Mouse (Mus musculus): Measurements from ENCODE around the gene Atp6v1c2. TPM values are rescaled to one million over a fixed set of nuclear protein-coding genes. Genes with fewer than 3 reads are reported as not detected.
A peak's percentile ranks its signal among the peaks of the same experiment; 100 is the strongest.

Atp6v1c2 gene
- polyA plus RNA-seq, 1 experiment from 2014 or later = 56.4 TPM

- no peak overlapping the region for H3K9ac ChIP-seq (replicated peaks; ENCODE audit: low read depth)
- H3K4me1 ChIP-seq (ENCODE audit: insufficient read depth, low read depth, low read length) = no peaks in the 10 kb centered on the region; the same call in 1 of the 2 replicates
- TF ChIP-seq CTCF (IDR thresholded peaks at IDR 0.05) (no peak), EP300 (IDR thresholded peaks at IDR 0.05) (peak; percentile 94)
- H3K27me3 ChIP-seq (replicated peaks; ENCODE audit: insufficient read depth, low read length) = no peaks in the 10 kb centered on the region
- H3K9me3 ChIP-seq (ENCODE audit: low read length) = no peaks in the 10 kb centered on the region
- WGBS = 64% methylated on average over 5 of the region's 5 CpGs
- ATAC-seq = peak; percentile 92
- H3K4me3 ChIP-seq (ENCODE audit: low read depth, low read length) = no peak overlapping the region
- no peaks in the 10 kb centered on the region for H3K36me3 ChIP-seq (ENCODE audit: insufficient read depth, low read length)
- peak overlapping the region; percentile 69 for H3K27ac ChIP-seq (ENCODE audit: low read length)
- no peak overlapping the region for H3K4me2 ChIP-seq (replicated peaks; ENCODE audit: low read depth, low read length)
- peak; percentile 91 for DNase-seq (ENCODE audit: low spot score)
Measured at GRCm38 (mm10) chr12:17316096-17316495, 13.1 kb downstream of the Atp6v1c2 start.

DNA sequence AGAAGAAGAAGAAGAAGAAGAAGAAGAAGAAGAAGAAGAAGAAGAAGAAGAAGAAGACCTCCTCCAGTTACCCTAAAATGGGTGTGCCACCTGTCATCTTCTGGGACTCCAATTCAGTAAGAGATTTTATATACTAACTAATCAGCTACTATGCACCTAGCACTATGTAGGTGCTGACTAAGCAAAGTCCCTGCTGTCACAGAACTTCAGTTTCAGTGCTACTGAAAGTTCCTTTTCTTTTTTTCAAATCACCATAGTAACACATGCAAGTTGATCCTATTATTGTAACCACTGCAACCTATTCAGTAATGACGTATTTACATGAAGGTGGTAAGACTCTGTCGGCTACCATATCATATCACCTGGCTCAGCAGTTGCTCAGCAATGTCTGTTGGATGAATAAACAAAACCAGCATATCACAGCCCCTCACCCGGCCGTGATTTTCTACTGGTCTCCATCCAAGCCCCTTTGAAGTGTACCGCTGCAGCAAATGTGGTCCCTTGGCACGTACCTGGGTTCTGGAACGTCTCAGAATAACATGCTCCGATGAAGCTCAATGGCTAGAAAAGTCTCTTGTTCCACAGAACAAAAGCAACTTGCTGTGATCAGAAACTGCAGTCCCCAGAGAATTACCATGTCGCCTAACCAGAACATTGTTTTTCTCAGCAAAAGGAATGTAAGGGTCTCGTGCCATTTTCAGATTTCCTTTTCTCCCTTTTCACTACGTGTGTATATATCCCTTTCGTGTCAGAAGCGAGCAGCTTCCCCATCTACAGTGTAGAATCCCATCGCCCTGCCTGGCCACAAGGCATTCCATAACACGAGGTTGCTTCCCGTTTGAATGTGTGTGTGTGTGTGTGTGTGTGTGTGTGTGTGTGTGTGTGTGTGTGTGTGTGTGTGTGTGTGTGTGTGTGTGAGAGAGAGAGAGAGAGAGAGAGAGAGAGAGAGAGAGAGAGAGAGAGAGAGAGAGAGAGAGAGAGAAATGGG lies 18.0 kb downstream of the Atp6v1c2 start:
- no peaks in the 10 kb centered on the region for H3K9me3 ChIP-seq (ENCODE audit: low read length)
- H3K36me3 ChIP-seq (ENCODE audit: insufficient read depth, low read length) = no peaks in the 10 kb centered on the region
- ATAC-seq (no peak), DNase-seq (ENCODE audit: low spot score) (no peak)
- H3K27me3 ChIP-seq (replicated peaks; ENCODE audit: insufficient read depth, low read length) = no peaks in the 10 kb centered on the region
- H3K27ac ChIP-seq (ENCODE audit: low read length) = no peak overlapping the region
- TF ChIP-seq CTCF (IDR thresholded peaks at IDR 0.05) = no peak
- TF ChIP-seq EP300 (IDR thresholded peaks at IDR 0.05) = no peak
- H3K4me3 ChIP-seq (ENCODE audit: low read depth, low read length) = no peak overlapping the region
- H3K4me2 ChIP-seq (replicated peaks; ENCODE audit: low read depth, low read length) = no peak overlapping the region
- 68% methylated on average over 16 of the region's 16 CpGs for WGBS
- H3K4me1 ChIP-seq (ENCODE audit: insufficient read depth, low read depth, low read length) = no peaks in the 10 kb centered on the region; the same call in 1 of the 2 replicates
- H3K9ac ChIP-seq (replicated peaks; ENCODE audit: low read depth) = no peak overlapping the region

GRCm38 (mm10) chr12:17308246-17308645 lies 20.9 kb downstream of the Atp6v1c2 start:
- peak; percentile 60 for DNase-seq (ENCODE audit: low spot score)
- no peaks in the 10 kb centered on the region for H3K27me3 ChIP-seq (replicated peaks; ENCODE audit: insufficient read depth, low read length)
- H3K9ac ChIP-seq (replicated peaks; ENCODE audit: low read depth) = no peak overlapping the region
- H3K9me3 ChIP-seq (ENCODE audit: low read length) = no peaks in the 10 kb centered on the region
- H3K36me3 ChIP-seq (ENCODE audit: insufficient read depth, low read length) = no peaks in the 10 kb centered on the region
- H3K4me3 ChIP-seq (ENCODE audit: low read depth, low read length) = no peak overlapping the region
- H3K4me2 ChIP-seq (replicated peaks; ENCODE audit: low read depth, low read length) = no peak overlapping the region
- H3K4me1 ChIP-seq (ENCODE audit: insufficient read depth, low read depth, low read length) = no peaks in the 10 kb centered on the region
- WGBS = 35% methylated on average over 4 of the region's 4 CpGs
- ATAC-seq = peak; percentile 69
- no peak overlapping the region for H3K27ac ChIP-seq (ENCODE audit: low read length)
- TF ChIP-seq EP300 (IDR thresholded peaks at IDR 0.05) (peak; percentile 35; the same call in 1 of the 2 replicates), CTCF (IDR thresholded peaks at IDR 0.05) (peak; percentile 17; the same call in 1 of the 2 replicates)

- H3K27ac ChIP-seq (ENCODE audit: low read length) = no peak overlapping the region
- no peak overlapping the region for H3K4me2 ChIP-seq (replicated peaks; ENCODE audit: low read depth, low read length)
- TF ChIP-seq CTCF (IDR thresholded peaks at IDR 0.05) = no peak
- TF ChIP-seq EP300 (IDR thresholded peaks at IDR 0.05) = no peak
- no peaks in the 10 kb centered on the region for H3K27me3 ChIP-seq (replicated peaks; ENCODE audit: insufficient read depth, low read length)
- WGBS = 74% methylated on average over 7 of the region's 7 CpGs
- H3K9me3 ChIP-seq (ENCODE audit: low read length) = no peaks in the 10 kb centered on the region
- H3K4me1 ChIP-seq (ENCODE audit: insufficient read depth, low read depth, low read length) = no peaks in the 10 kb centered on the region
- H3K36me3 ChIP-seq (ENCODE audit: insufficient read depth, low read length) = no peaks in the 10 kb centered on the region
- DNase-seq (ENCODE audit: low spot score) (no peak), ATAC-seq (peak; percentile 11; the same call in 1 of the 2 replicates)
- H3K4me3 ChIP-seq (ENCODE audit: low read depth, low read length) = no peak overlapping the region
- H3K9ac ChIP-seq (replicated peaks; ENCODE audit: low read depth) = no peak overlapping the region
Measured at GRCm38 (mm10) chr12:17305445-17305844, 23.7 kb downstream of the Atp6v1c2 start.

GRCm38 (mm10) chr12:17299902-17300301 lies 29.3 kb downstream of the Atp6v1c2 start:
- no peak for TF ChIP-seq EP300 (IDR thresholded peaks at IDR 0.05)
- TF ChIP-seq CTCF (IDR thresholded peaks at IDR 0.05) = no peak
- Histone ChIP-seq H3K27ac (ENCODE audit: low read length) (no peak overlapping the region), H3K4me3 (ENCODE audit: low read depth, low read length) (no peak overlapping the region), H3K36me3 (ENCODE audit: insufficient read depth, low read length) (no peaks in the 10 kb centered on the region), H3K9me3 (ENCODE audit: low read length) (no peaks in the 10 kb centered on the region), H3K4me1 (ENCODE audit: insufficient read depth, low read depth, low read length) (no peaks in the 10 kb centered on the region), H3K27me3 (replicated peaks; ENCODE audit: insufficient read depth, low read length) (no peaks in the 10 kb centered on the region), H3K9ac (replicated peaks; ENCODE audit: low read depth) (no peak overlapping the region), H3K4me2 (replicated peaks; ENCODE audit: low read depth, low read length) (no peak overlapping the region)
- WGBS = 96% methylated on average over 1 of the region's 1 CpGs
- ATAC-seq (no peak), DNase-seq (ENCODE audit: low spot score) (no peak)

DNA sequence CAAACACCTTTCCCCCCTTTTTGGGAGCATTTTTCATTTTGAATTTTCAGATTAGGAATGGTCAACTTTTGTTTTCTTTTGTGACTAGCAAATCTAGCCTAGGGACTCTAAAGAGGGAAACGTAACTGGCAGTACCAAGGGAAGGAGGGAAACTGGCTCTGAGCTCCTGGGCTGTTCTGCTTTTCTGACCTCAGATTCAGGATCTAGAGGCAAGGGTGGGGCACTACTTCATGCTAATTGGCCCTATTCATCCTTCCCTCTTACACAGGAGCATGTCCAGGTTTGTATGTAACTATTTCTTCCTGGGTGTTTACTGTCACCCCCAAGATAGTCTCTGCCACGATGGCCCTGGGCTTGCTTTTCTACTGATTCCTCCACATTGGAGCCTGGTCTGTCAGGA lies 32.3 kb downstream of the Atp6v1c2 start:
- Histone ChIP-seq H3K4me3 (ENCODE audit: low read depth, low read length) (no peak overlapping the region), H3K4me2 (replicated peaks; ENCODE audit: low read depth, low read length) (no peak overlapping the region), H3K36me3 (ENCODE audit: insufficient read depth, low read length) (no peaks in the 10 kb centered on the region), H3K9ac (replicated peaks; ENCODE audit: low read depth) (no peak overlapping the region), H3K9me3 (ENCODE audit: low read length) (no peaks in the 10 kb centered on the region), H3K4me1 (ENCODE audit: insufficient read depth, low read depth, low read length) (peaks cover under 1% of the 10 kb centered on the region; the same call in 1 of the 2 replicates), H3K27ac (ENCODE audit: low read length) (no peak overlapping the region), H3K27me3 (replicated peaks; ENCODE audit: insufficient read depth, low read length) (no peaks in the 10 kb centered on the region)
- DNase-seq (ENCODE audit: low spot score) (no peak), ATAC-seq (no peak)
- no peak for TF ChIP-seq CTCF (IDR thresholded peaks at IDR 0.05)
- no peak for TF ChIP-seq EP300 (IDR thresholded peaks at IDR 0.05)
- WGBS = 64% methylated on average over 2 of the region's 2 CpGs
